19 mouse cellular contexts compared by ENCODE assay signal in the genomic region with DNA sequence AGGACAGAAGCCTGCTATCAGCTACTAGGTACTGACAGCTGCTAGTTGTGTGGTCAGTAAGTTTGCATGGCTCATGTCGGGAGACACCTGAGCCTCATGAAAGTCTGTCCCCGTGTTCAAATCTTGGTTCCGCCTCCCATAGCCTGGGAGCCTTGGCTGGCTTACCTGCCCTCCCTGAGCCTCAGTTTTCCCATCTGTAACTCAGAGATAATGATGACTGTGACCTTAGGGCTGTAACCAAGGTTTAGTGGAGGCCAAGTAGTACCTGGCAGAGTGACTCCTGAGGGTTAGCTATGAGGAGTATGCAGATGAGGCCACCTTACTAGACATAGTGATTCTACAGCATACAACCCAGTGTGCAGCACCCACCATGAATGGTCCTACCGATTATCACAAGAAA.
"Had no signal": no experiment of that assay in that cellular context is flagged by ENCODE, and none has a peak within 500 bp of the region (broad histone marks: within the 10 kb centered on the region; RNA-seq: fewer than 3 reads in every experiment).

No protein-coding gene starts in this region.

- H3K27ac ChIP-seq: midbrain, embryonic 10.5 days; midbrain, embryonic 12.5 days; neural tube, embryonic 13.5 days; neural tube, embryonic 15.5 days had no signal

- H3K4me2 ChIP-seq: lung, embryonic 14.5 days; midbrain, embryonic 12.5 days; neural tube, embryonic 13.5 days; neural tube, embryonic 15.5 days had no signal

- ATAC-seq: midbrain, embryonic 16.5 days had no signal

- H3K4me1 ChIP-seq: midbrain, embryonic 10.5 days; midbrain, embryonic 12.5 days; neural tube, embryonic 13.5 days had no signal

- H3K4me3 ChIP-seq: midbrain, embryonic 10.5 days; midbrain, embryonic 12.5 days; myocyte; neural tube, embryonic 13.5 days; neural tube, embryonic 15.5 days had no signal

- H3K27me3 ChIP-seq: midbrain, embryonic 12.5 days; neural tube, embryonic 13.5 days; neural tube, embryonic 15.5 days had no signal

- H3K9ac ChIP-seq: lung, embryonic 14.5 days; midbrain, embryonic 12.5 days; neural tube, embryonic 13.5 days; neural tube, embryonic 15.5 days had no signal

- H3K36me3 ChIP-seq: midbrain, embryonic 10.5 days; midbrain, embryonic 12.5 days; neural tube, embryonic 13.5 days; neural tube, embryonic 15.5 days had no signal

- H3K9me3 ChIP-seq: midbrain, embryonic 10.5 days; midbrain, embryonic 12.5 days; neural tube, embryonic 13.5 days; neural tube, embryonic 15.5 days had no signal

- DNase-seq: lung, adult 18-20 months; lung, embryonic 14.5 days; lung, postnatal 10 days; lung, postnatal 4 days; midbrain, embryonic 14.5 days; retina, postnatal 1 day; right cerebral cortex, adult 18-20 months; right cerebral cortex, postnatal 25 days; right cerebral cortex, postnatal 4 days; spleen, adult 18-20 months; thymus, adult 2 months; thymus, postnatal 25 days; thymus, postnatal 4 days had no signal
